Mouse (Mus musculus) MEL (cell line): Measurements from ENCODE around the gene Snu13. TPM values are rescaled to one million over a fixed set of nuclear protein-coding genes. Genes with fewer than 3 reads are reported as not detected.

ENCODE experiments used
- DNase-seq: peaks from one replicate; pipeline ENCODE4 v3.0.0; 2011; ENCODE audit warnings: low read depth, low spot score
- H3K27ac ChIP-seq: 2 replicates; pipeline ENCODE4 v1.5.1; 2012; ENCODE audit warnings: low read depth, mild to moderate bottlenecking, control low read depth, low read length, moderate library complexity; ENCODE audit not compliant: control insufficient read depth
- H3K27me3 ChIP-seq, 2 experiments: fragments of 150-350 bp in 1 of 2; sonication (generic) in 1 of 2; 2 replicates each; pipeline ENCODE4 v1.6.1; 2012; ENCODE audit warnings: low read length in 2 of 2, mild to moderate bottlenecking in 2 of 2, improper control_type of control experiment in 1 of 2, moderate library complexity in 1 of 2; ENCODE audit not compliant: insufficient read depth in 2 of 2, control insufficient read depth in 1 of 2
- H3K36me3 ChIP-seq, 2 experiments: 2 replicates each; pipeline ENCODE4 v1.6.1; 2012 to 2014; ENCODE audit warnings: low read length in 2 of 2, improper control_type of control experiment in 1 of 2, inconsistent platforms in 1 of 2, mild to moderate bottlenecking in 1 of 2; ENCODE audit not compliant: insufficient read depth in 2 of 2, control insufficient read depth in 1 of 2
- H3K4me1 ChIP-seq, 2 experiments: fragments of 150-350 bp in 1 of 2; sonication (generic) in 1 of 2; 2 replicates each; pipeline ENCODE4 v1.6.1; 2012; ENCODE audit warnings: low read length in 2 of 2, improper control_type of control experiment in 1 of 2, mild to moderate bottlenecking in 1 of 2; ENCODE audit not compliant: insufficient read depth in 2 of 2, control insufficient read depth in 1 of 2
- H3K4me3 ChIP-seq, 2 experiments: fragments of 150-350 bp in 1 of 2; sonication (generic) in 1 of 2; 2 replicates each; pipeline ENCODE4 v1.5.1; 2012; ENCODE audit warnings: low read depth in 2 of 2, low read length in 2 of 2, mild to moderate bottlenecking in 2 of 2, moderate library complexity in 2 of 2, control low read depth in 1 of 2, improper control_type of control experiment in 1 of 2; ENCODE audit not compliant: control insufficient read depth in 1 of 2, insufficient read depth in 1 of 2
- H3K79me2 ChIP-seq: 2 replicates; pipeline ENCODE4 v1.6.1; 2012; ENCODE audit warnings: mild to moderate bottlenecking, low read length, moderate library complexity; ENCODE audit not compliant: control insufficient read depth, poor library complexity, insufficient read depth
- H3K9ac ChIP-seq: 2 replicates; pipeline ENCODE4 v1.6.1; 2012; ENCODE audit warnings: low read depth, mild to moderate bottlenecking, control low read depth, low read length, moderate library complexity; ENCODE audit not compliant: control insufficient read depth, poor library complexity, severe bottlenecking
- H3K9me3 ChIP-seq: fragments of 150-350 bp; sonication (generic); replicated peaks from 2 replicates; pipeline ENCODE4 v1.6.1; 2012; ENCODE audit warnings: mild to moderate bottlenecking, low read length, improper control_type of control experiment, moderate library complexity; ENCODE audit not compliant: insufficient read depth
- CHD1 ChIP-seq: IDR thresholded peaks from 2 replicates; pipeline ENCODE4 v1.6.1; 2012; ENCODE audit warnings: low read depth, mild to moderate bottlenecking, inconsistent platforms, low read length, improper control_type of control experiment
- CHD2 ChIP-seq: IDR thresholded peaks from 2 replicates; pipeline ENCODE4 v1.6.1; 2011; ENCODE audit warnings: low read length, improper control_type of control experiment
- CTCF ChIP-seq, 3 experiments: IDR thresholded peaks in 2 of 3; conservative IDR thresholded peaks in 1 of 3; 2 replicates each; pipeline ENCODE4 v1.5.1; 2011 to 2012; ENCODE audit warnings: low read length in 3 of 3, low read depth in 2 of 3, mild to moderate bottlenecking in 2 of 3, improper control_type of control experiment in 1 of 3, inconsistent platforms in 1 of 3, mixed read lengths in 1 of 3, moderate library complexity in 1 of 3; ENCODE audit not compliant: control insufficient read depth in 1 of 3, insufficient read depth in 1 of 3, poor library complexity in 1 of 3, severe bottlenecking in 1 of 3
- EP300 ChIP-seq, 2 experiments: IDR thresholded peaks; 2 replicates each; pipeline ENCODE4 v1.6.1; 2011; ENCODE audit warnings: improper control_type of control experiment in 2 of 2, low read length in 2 of 2, low read depth in 1 of 2, mild to moderate bottlenecking in 1 of 2
- GABPA ChIP-seq: IDR thresholded peaks from 2 replicates; pipeline ENCODE4 v1.6.1; 2012; ENCODE audit warnings: low read depth, mild to moderate bottlenecking, inconsistent platforms, low read length, improper control_type of control experiment, moderate library complexity
- GATA1 ChIP-seq: IDR thresholded peaks from 2 replicates; pipeline ENCODE4 v1.6.1; 2011; ENCODE audit warnings: low read depth, low read length, improper control_type of control experiment
- JUND ChIP-seq: IDR thresholded peaks from 2 replicates; pipeline ENCODE4 v1.6.1; 2011; ENCODE audit warnings: low read depth, mild to moderate bottlenecking, improper control_type of control experiment, low read length
- KAT2A ChIP-seq: conservative IDR thresholded peaks from 2 replicates; pipeline ENCODE4 v1.6.1; 2012; ENCODE audit warnings: low read depth, low read length, improper control_type of control experiment, inconsistent platforms
- MAFK ChIP-seq: IDR thresholded peaks from 2 replicates; pipeline ENCODE4 v1.6.1; 2011; ENCODE audit warnings: low read depth, mild to moderate bottlenecking, low read length, improper control_type of control experiment, borderline replicate concordance
- MAX ChIP-seq: IDR thresholded peaks from 2 replicates; pipeline ENCODE4 v1.6.1; 2011; ENCODE audit warnings: low read length, improper control_type of control experiment
- MAZ ChIP-seq: IDR thresholded peaks from 2 replicates; pipeline ENCODE4 v1.6.1; 2012; ENCODE audit warnings: low read depth, mild to moderate bottlenecking, inconsistent platforms, low read length, improper control_type of control experiment
- MEF2A ChIP-seq: IDR thresholded peaks from 2 replicates; pipeline ENCODE4 v1.6.1; 2014; ENCODE audit warnings: low read depth, mild to moderate bottlenecking, inconsistent platforms, low read length, improper control_type of control experiment; ENCODE audit not compliant: poor library complexity, insufficient replicate concordance, severe bottlenecking; ENCODE audit errors: extremely low read depth
- MXI1 ChIP-seq: IDR thresholded peaks from 2 replicates; pipeline ENCODE4 v1.6.1; 2011; ENCODE audit warnings: mild to moderate bottlenecking, low read depth, low read length, improper control_type of control experiment
- MYB ChIP-seq: IDR thresholded peaks from 2 replicates; pipeline ENCODE4 v1.6.1; 2011; ENCODE audit warnings: mild to moderate bottlenecking, low read depth, low read length, improper control_type of control experiment
- NELFE ChIP-seq: IDR thresholded peaks from 2 replicates; pipeline ENCODE4 v1.6.1; 2011; ENCODE audit warnings: low read depth, low read length, improper control_type of control experiment
- NRF1 ChIP-seq: IDR thresholded peaks from 2 replicates; pipeline ENCODE4 v1.6.1; 2014; ENCODE audit warnings: low read depth, mild to moderate bottlenecking, inconsistent platforms, low read length, improper control_type of control experiment, moderate library complexity; ENCODE audit not compliant: poor library complexity, insufficient read depth, severe bottlenecking
- POLR2A ChIP-seq, 2 experiments: IDR thresholded peaks; 2 replicates each; pipeline ENCODE4 v1.6.1; 2011 to 2012; ENCODE audit warnings: low read length in 2 of 2, mild to moderate bottlenecking in 2 of 2, control low read depth in 1 of 2, improper control_type of control experiment in 1 of 2, low read depth in 1 of 2, moderate library complexity in 1 of 2; ENCODE audit not compliant: control insufficient read depth in 1 of 2, insufficient read depth in 1 of 2, poor library complexity in 1 of 2
- POLR2AphosphoS2 ChIP-seq: IDR thresholded peaks from 2 replicates; pipeline ENCODE4 v1.6.1; 2011; ENCODE audit warnings: low read length, improper control_type of control experiment
- RAD21 ChIP-seq: IDR thresholded peaks from 2 replicates; pipeline ENCODE4 v1.6.1; 2011; ENCODE audit warnings: mild to moderate bottlenecking, low read depth, low read length, improper control_type of control experiment
- RCOR1 ChIP-seq: IDR thresholded peaks from 2 replicates; pipeline ENCODE4 v1.6.1; 2012; ENCODE audit warnings: low read depth, mild to moderate bottlenecking, inconsistent platforms, low read length, improper control_type of control experiment
- SIN3A ChIP-seq: IDR thresholded peaks from 2 replicates; pipeline ENCODE4 v1.6.1; 2012; ENCODE audit warnings: low read length, improper control_type of control experiment, inconsistent platforms
- SMC3 ChIP-seq: IDR thresholded peaks from 2 replicates; pipeline ENCODE4 v1.6.1; 2011; ENCODE audit warnings: low read depth, low read length, improper control_type of control experiment
- TAL1 ChIP-seq: IDR thresholded peaks from 2 replicates; pipeline ENCODE4 v1.6.1; 2012; ENCODE audit warnings: mild to moderate bottlenecking, inconsistent platforms, low read length, moderate library complexity, mixed read lengths
- USF1 ChIP-seq: IDR thresholded peaks from 2 replicates; pipeline ENCODE4 v1.6.1; 2014; ENCODE audit warnings: low read depth, mild to moderate bottlenecking, inconsistent platforms, low read length, improper control_type of control experiment, moderate library complexity
- ZC3H11A ChIP-seq: IDR thresholded peaks from 2 replicates; pipeline ENCODE4 v1.6.1; 2012; ENCODE audit warnings: low read depth, mild to moderate bottlenecking, inconsistent platforms, low read length, improper control_type of control experiment
- ZKSCAN1 ChIP-seq: IDR thresholded peaks from 2 replicates; pipeline ENCODE4 v1.6.1; 2012; ENCODE audit warnings: low read depth, mild to moderate bottlenecking, inconsistent platforms, low read length, improper control_type of control experiment, moderate library complexity
- ZNF384 ChIP-seq: IDR thresholded peaks from 2 replicates; pipeline ENCODE4 v1.6.1; 2012; ENCODE audit warnings: low read depth, mild to moderate bottlenecking, inconsistent platforms, low read length, improper control_type of control experiment
- polyA plus RNA-seq, 2 experiments: library from polyadenylated mRNA; stranded (reverse) in 1 of 2; unstranded in 1 of 2; fragments of >175 nt in 1 of 2; fragments of >200 nt in 1 of 2; gene quantifications; 2 replicates each; pipeline versions ENCODE4 v1.2.1 to v1.2.4; 2012; ENCODE audit warnings: low replicate concordance in 2 of 2, low read depth in 1 of 2; ENCODE audit not compliant: insufficient read length in 2 of 2, insufficient read depth in 1 of 2, missing spikeins in 1 of 2
- total RNA-seq: library from RNA; depleted of rRNA; stranded (reverse); fragments of 300-350 nt; gene quantifications from 2 replicates; pipeline ENCODE4 v1.2.3, GENCODE M21; 2012

The Snu13 gene
- total and polyA plus RNA-seq, 3 experiments, result 196 to 375 (median 297) TPM

DNA sequence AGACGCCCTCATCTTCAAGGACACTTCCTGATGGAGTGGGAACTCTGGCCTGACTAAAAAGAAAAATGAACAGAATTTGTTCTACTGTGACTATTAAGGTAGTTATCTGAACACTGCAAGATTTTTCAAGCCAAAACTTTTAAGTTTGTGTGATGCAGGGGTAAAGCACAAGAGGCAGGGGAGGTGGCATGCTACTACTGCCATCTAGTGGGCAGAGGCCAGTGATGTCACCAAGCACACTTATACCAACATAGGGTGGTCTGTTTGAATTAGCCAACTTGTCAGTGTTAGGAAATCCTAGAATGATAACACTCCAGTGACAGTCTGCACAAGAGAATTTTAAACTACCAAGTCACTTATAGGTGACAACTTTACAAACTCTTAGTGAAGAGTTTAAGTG, 6.7 kb downstream of the Snu13 start (continued):
- TF ChIP-seq GATA1, result no peak
- peak; percentile 50; the same call in 1 of the 2 replicates for TF ChIP-seq SIN3A
- TF ChIP-seq TAL1, result no peak
- no peak for TF ChIP-seq MAX
- TF ChIP-seq NRF1, result no peak
- no peak for TF ChIP-seq CHD1
- TF ChIP-seq POLR2A (IDR thresholded peaks at IDR 0.05; ENCODE audit: control insufficient read depth in 1 of 2, insufficient read depth in 1 of 2, low read depth in 1 of 2, low read length in 2 of 2, poor library complexity in 1 of 2), result no peak; a peak in 1 of 4 replicates
- TF ChIP-seq MAFK, result no peak
- TF ChIP-seq ZNF384, result no peak
- no peak for TF ChIP-seq GABPA
- peak; percentile 52 for TF ChIP-seq RAD21
- TF ChIP-seq MXI1, result no peak
- peak; percentile 45 for TF ChIP-seq SMC3
- TF ChIP-seq, all 39 proteins: peak for 7

DNA sequence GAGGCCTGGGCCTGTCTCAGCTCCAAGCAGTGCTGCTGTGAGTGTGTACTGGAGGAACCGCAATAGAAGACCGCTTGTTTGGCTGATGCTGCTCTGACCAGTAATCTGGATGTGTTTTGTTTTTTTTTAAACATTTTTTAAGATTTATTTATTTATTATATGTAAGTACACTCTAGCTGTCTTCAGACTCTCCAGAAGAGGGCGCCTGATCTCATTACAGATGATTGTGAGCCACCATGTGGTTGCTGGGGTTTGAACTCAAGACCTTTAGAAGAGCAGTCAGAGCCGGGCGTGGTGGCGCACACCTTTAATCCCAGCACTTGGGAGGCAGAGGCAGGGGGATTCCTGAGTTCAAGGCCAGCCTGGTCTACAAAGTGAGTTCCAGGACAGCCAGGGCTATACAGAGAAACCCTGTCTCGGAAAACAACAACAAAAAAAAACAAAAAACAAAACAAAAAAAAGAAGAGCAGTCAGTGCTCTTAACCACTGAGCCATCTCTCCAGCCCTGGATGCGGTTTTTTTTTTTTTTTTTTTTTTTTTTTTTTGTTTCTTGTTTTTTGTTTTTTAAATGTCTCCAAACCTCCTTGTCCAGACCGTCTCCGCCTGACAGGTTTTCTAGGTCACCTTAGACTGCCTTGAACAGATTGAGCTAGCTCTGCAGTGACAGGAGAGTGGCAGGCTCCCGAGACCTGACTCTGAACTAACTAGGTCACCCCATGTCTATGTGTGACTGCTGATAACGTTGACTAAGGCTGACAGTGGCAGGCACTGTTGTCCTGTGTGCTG, 11.3 kb downstream of the Snu13 start:
- H3K27ac ChIP-seq, result no peak overlapping the region
- peak; percentile 55; the same call in 1 of the 2 replicates for TF ChIP-seq ZNF384
- TF ChIP-seq GATA1, result no peak
- no peak for TF ChIP-seq POLR2A (IDR thresholded peaks at IDR 0.05; ENCODE audit: control insufficient read depth in 1 of 2, insufficient read depth in 1 of 2, low read depth in 1 of 2, low read length in 2 of 2, poor library complexity in 1 of 2)
- TF ChIP-seq CTCF (IDR thresholded peaks at IDR 0.05 in 2 of 3, conservative IDR thresholded peaks at IDR 0.05 in 1 of 3; ENCODE audit: control insufficient read depth in 1 of 3, insufficient read depth in 1 of 3, low read depth in 2 of 3, low read length in 3 of 3, poor library complexity in 1 of 3, severe bottlenecking in 1 of 3), result no peak
- H3K9ac ChIP-seq, result no peak overlapping the region
- no peaks in the 10 kb centered on the region for H3K79me2 ChIP-seq
- no peaks in the 10 kb centered on the region for H3K4me1 ChIP-seq
- peak; percentile 16 for DNase-seq
- H3K4me3 ChIP-seq, result no peak overlapping the region
- peaks cover 0 to 20% of the 10 kb centered on the region in 2 experiments; a peak in 2 of 4 replicates for H3K36me3 ChIP-seq
- H3K27me3 ChIP-seq, result no peaks in the 10 kb centered on the region
- H3K9me3 ChIP-seq, result no peaks in the 10 kb centered on the region

DNA sequence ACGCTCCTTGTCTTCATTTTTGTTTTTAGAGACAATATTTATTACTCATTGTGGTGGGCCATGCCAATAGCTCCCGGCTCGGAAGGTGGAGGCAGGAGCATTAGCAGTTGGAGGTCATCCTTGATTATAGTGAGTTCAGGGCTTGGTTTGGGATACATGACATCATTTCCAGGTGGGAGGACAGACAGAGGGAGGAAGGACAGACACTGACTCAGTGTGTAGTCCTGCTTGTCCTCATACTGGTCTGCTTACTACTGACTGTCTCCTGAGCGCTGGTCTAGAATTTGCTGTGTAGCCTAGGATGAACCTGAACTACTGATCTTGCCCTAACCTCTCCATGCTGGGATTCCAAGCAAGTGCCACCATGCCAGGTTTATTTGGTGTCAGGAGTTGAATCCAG, 13.6 kb downstream of the Snu13 start, which contains the start of gene Desi1:
Gene Desi1 (minus strand): TSS at position 101 of the 400 bp plus-strand sequence.
- H3K27ac ChIP-seq, result no peak within 1 kb of the TSS
- DNase-seq, result no peak
- no peak within 1 kb of the TSS for H3K9ac ChIP-seq
- TF ChIP-seq KAT2A, result no peak
- no peak for TF ChIP-seq CHD2
- no peak for TF ChIP-seq ZNF384
- no peak for TF ChIP-seq MAZ
- TF ChIP-seq MEF2A, result no peak
- no peak for TF ChIP-seq RCOR1
- TF ChIP-seq SIN3A, result no peak
- TF ChIP-seq MAFK, result no peak
- TF ChIP-seq USF1, result no peak
- TF ChIP-seq POLR2AphosphoS2, result no peak
- TF ChIP-seq EP300 (IDR thresholded peaks at IDR 0.05; ENCODE audit: low read depth in 1 of 2, low read length in 2 of 2), result no peak
- no peak for TF ChIP-seq NELFE
- TF ChIP-seq CTCF (IDR thresholded peaks at IDR 0.05 in 2 of 3, conservative IDR thresholded peaks at IDR 0.05 in 1 of 3; ENCODE audit: control insufficient read depth in 1 of 3, insufficient read depth in 1 of 3, low read depth in 2 of 3, low read length in 3 of 3, poor library complexity in 1 of 3, severe bottlenecking in 1 of 3), result no peak
- TF ChIP-seq ZKSCAN1, result no peak
- TF ChIP-seq MXI1, result no peak
- TF ChIP-seq ZC3H11A, result no peak
- no peak for TF ChIP-seq NRF1
- no peak for TF ChIP-seq JUND
- no peak for TF ChIP-seq MYB
- no peak within 1 kb of the TSS for H3K4me3 ChIP-seq
- peaks cover 0 to 15% of the 10 kb centered on the region in 2 experiments; a peak in 2 of 4 replicates for H3K36me3 ChIP-seq
- no peaks in the 10 kb centered on the region for H3K27me3 ChIP-seq
- H3K79me2 ChIP-seq, result no peaks in the 10 kb centered on the region
- no peaks in the 10 kb centered on the region for H3K9me3 ChIP-seq
- H3K4me1 ChIP-seq, result no peaks in the 10 kb centered on the region
